Mouse (Mus musculus): ENCODE measurements at regions not wholly inside any gene's neighbourhood (a gene's known extent, or its start where the extent isn't known, plus 50 kb on each side); places are given as distances from the start of the nearest gene placed in this dataset.

GRCm38 (mm10) chr1:73531831-73532230 is 516.1 kb upstream of the Tnp1 start:
- DNase-seq (ENCODE audit: low read depth, low spot score), result no peak
- H3K36me3 ChIP-seq (ENCODE audit: control insufficient read depth in 1 of 2, insufficient read depth in 2 of 2, low read length in 2 of 2), result no peaks in the 10 kb centered on the region
- no peak for TF ChIP-seq MAX (IDR thresholded peaks at IDR 0.05; ENCODE audit: low read length)
- TF ChIP-seq HCFC1 (IDR thresholded peaks at IDR 0.05; ENCODE audit: low read depth, low read length), result no peak
- no peak for TF ChIP-seq EP300 (IDR thresholded peaks at IDR 0.05; ENCODE audit: low read depth in 1 of 2, low read length in 2 of 2)

GRCm38 (mm10) chr1:73530326-73530725 is 514.6 kb upstream of the Tnp1 start:
- no peak for DNase-seq (ENCODE audit: low read depth, low spot score)
- Histone ChIP-seq H3K4me1 (ENCODE audit: control insufficient read depth in 1 of 2, insufficient read depth in 2 of 2, low read length in 2 of 2) (no peaks in the 10 kb centered on the region), H3K4me3 (ENCODE audit: control insufficient read depth in 1 of 2, insufficient read depth in 1 of 2, low read depth in 2 of 2, low read length in 2 of 2) (no peak overlapping the region), H3K36me3 (ENCODE audit: control insufficient read depth in 1 of 2, insufficient read depth in 2 of 2, low read length in 2 of 2) (no peaks in the 10 kb centered on the region), H3K27me3 (ENCODE audit: control insufficient read depth in 1 of 2, insufficient read depth in 2 of 2, low read length in 2 of 2) (no peaks in the 10 kb centered on the region), H3K9ac (ENCODE audit: control insufficient read depth, low read depth, low read length, poor library complexity, severe bottlenecking) (no peak overlapping the region), H3K9me3 (replicated peaks; ENCODE audit: insufficient read depth, low read length) (no peaks in the 10 kb centered on the region), H3K79me2 (ENCODE audit: control insufficient read depth, insufficient read depth, low read length, poor library complexity) (no peaks in the 10 kb centered on the region), H3K27ac (ENCODE audit: control insufficient read depth, low read depth, low read length) (no peak overlapping the region)
- no peak for TF ChIP-seq SIN3A (IDR thresholded peaks at IDR 0.05; ENCODE audit: low read length)
- no peak for TF ChIP-seq HCFC1 (IDR thresholded peaks at IDR 0.05; ENCODE audit: low read depth, low read length)
- TF ChIP-seq MAFK (IDR thresholded peaks at IDR 0.05; ENCODE audit: borderline replicate concordance, low read depth, low read length), result no peak
- no peak for TF ChIP-seq ZMIZ1 (IDR thresholded peaks at IDR 0.05; ENCODE audit: low read depth, low read length)
- TF ChIP-seq RCOR1 (IDR thresholded peaks at IDR 0.05; ENCODE audit: low read depth, low read length), result no peak
- no peak for TF ChIP-seq ELF1 (IDR thresholded peaks at IDR 0.05; ENCODE audit: low read depth, low read length)
- TF ChIP-seq ETS1 (IDR thresholded peaks at IDR 0.05; ENCODE audit: low read depth, low read length), result no peak
- no peak for TF ChIP-seq POLR2A (IDR thresholded peaks at IDR 0.05; ENCODE audit: control insufficient read depth in 1 of 2, insufficient read depth in 1 of 2, low read depth in 1 of 2, low read length in 2 of 2, poor library complexity in 1 of 2)
- no peak for TF ChIP-seq E2F4 (IDR thresholded peaks at IDR 0.05; ENCODE audit: borderline replicate concordance, low read depth, low read length)
- no peak for TF ChIP-seq MYC (IDR thresholded peaks at IDR 0.05; ENCODE audit: low read depth, low read length)
- no peak for TF ChIP-seq CHD2 (IDR thresholded peaks at IDR 0.05; ENCODE audit: low read length)

More at GRCm38 (mm10) chr1:73531831-73532230, 516.1 kb upstream of the Tnp1 start:
- no peak overlapping the region for H3K27ac ChIP-seq (ENCODE audit: control insufficient read depth, low read depth, low read length)
- H3K27me3 ChIP-seq (ENCODE audit: control insufficient read depth in 1 of 2, insufficient read depth in 2 of 2, low read length in 2 of 2), result no peaks in the 10 kb centered on the region
- no peak overlapping the region for H3K9ac ChIP-seq (ENCODE audit: control insufficient read depth, low read depth, low read length, poor library complexity, severe bottlenecking)
- no peaks in the 10 kb centered on the region for H3K9me3 ChIP-seq (replicated peaks; ENCODE audit: insufficient read depth, low read length)
- no peak overlapping the region for H3K4me3 ChIP-seq (ENCODE audit: control insufficient read depth in 1 of 2, insufficient read depth in 1 of 2, low read depth in 2 of 2, low read length in 2 of 2)
- no peaks in the 10 kb centered on the region for H3K4me1 ChIP-seq (ENCODE audit: control insufficient read depth in 1 of 2, insufficient read depth in 2 of 2, low read length in 2 of 2)
- H3K79me2 ChIP-seq (ENCODE audit: control insufficient read depth, insufficient read depth, low read length, poor library complexity), result no peaks in the 10 kb centered on the region

GRCm38 (mm10) chr1:73528623-73529022 is 512.9 kb upstream of the Tnp1 start:
- no peak overlapping the region for H3K27ac ChIP-seq (ENCODE audit: control insufficient read depth, low read depth, low read length)
- no peaks in the 10 kb centered on the region for H3K79me2 ChIP-seq (ENCODE audit: control insufficient read depth, insufficient read depth, low read length, poor library complexity)
- no peaks in the 10 kb centered on the region for H3K4me1 ChIP-seq (ENCODE audit: control insufficient read depth in 1 of 2, insufficient read depth in 2 of 2, low read length in 2 of 2)
- TF ChIP-seq JUND (IDR thresholded peaks at IDR 0.05; ENCODE audit: low read depth, low read length), result no peak
- no peak for TF ChIP-seq TCF12 (IDR thresholded peaks at IDR 0.05; ENCODE audit: low read depth, low read length)
- no peaks in the 10 kb centered on the region for H3K9me3 ChIP-seq (replicated peaks; ENCODE audit: insufficient read depth, low read length)
- H3K27me3 ChIP-seq (ENCODE audit: control insufficient read depth in 1 of 2, insufficient read depth in 2 of 2, low read length in 2 of 2), result no peaks in the 10 kb centered on the region
- no peak overlapping the region for H3K4me3 ChIP-seq (ENCODE audit: control insufficient read depth in 1 of 2, insufficient read depth in 1 of 2, low read depth in 2 of 2, low read length in 2 of 2)
- DNase-seq (ENCODE audit: low read depth, low spot score), result no peak
- no peaks in the 10 kb centered on the region for H3K36me3 ChIP-seq (ENCODE audit: control insufficient read depth in 1 of 2, insufficient read depth in 2 of 2, low read length in 2 of 2)
- no peak overlapping the region for H3K9ac ChIP-seq (ENCODE audit: control insufficient read depth, low read depth, low read length, poor library complexity, severe bottlenecking)
